Mouse (Mus musculus): Measurements from ENCODE around the gene Pofut2.

Pofut2 gene

DNA sequence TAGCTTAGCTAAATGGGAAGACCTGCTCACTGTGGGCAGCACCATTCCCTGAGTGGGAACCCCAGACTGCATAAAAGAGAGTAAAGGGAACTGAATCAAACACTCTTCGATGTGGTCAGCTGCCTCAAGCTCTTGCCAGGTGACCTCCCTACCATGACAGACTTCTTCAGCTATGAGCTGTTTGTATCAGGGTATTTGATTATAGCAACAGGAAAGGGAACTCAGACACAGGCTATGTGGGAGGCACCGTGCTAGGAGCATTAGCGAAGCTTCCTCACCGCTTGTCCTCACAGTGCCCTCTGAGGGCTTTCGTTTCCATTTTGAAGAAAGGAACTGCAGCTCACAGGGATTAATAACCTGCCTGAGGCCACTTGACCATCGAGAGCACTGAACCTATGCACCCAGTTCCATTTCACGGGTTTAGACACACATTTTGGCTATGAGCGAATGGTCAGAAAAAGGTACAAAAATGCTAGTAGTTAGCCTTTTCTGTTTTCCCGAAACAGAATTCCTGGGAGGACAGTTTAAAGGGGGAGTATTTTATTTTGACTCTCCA is 55.8 kb downstream of the Pofut2 start:
- no peak for DNase-seq (ENCODE audit: inconsistent ontology term)

DNA sequence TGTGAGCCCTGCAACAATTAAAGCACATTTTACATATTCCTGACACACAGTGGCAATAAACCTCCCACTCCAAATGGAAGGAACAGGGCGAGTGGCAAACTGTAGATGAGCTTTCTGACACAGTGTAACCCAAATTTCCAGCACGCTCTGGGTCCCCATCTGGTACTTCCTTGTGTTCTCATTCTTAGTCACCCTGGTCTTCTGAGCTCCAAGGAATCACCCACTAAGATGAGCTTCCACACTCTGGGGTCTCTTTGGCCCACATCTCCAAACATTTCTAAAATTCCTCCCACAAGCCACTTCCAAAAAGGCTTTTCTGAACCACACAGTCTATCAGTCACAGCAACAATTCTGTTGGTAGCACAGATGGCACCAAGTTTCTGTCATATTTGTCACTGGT is 56.7 kb downstream of the Pofut2 start:
- no peak for DNase-seq (ENCODE audit: inconsistent ontology term)
